ENCODE assay signal across 20 mouse cellular contexts in genomic region chr19:53479590-53479989, GRCm38 (mm10). TPM values are rescaled to one million over a fixed set of nuclear protein-coding genes. Genes with fewer than 3 reads are reported as not detected.
DNase-seq lines count a peak whose midpoint lies in the region; ATAC-seq and TF ChIP-seq lines count a peak whose summit lies in the region.
"Had no signal": no experiment of that assay in that cellular context is flagged by ENCODE, and none has a peak within 500 bp of the region (broad histone marks: within the 10 kb centered on the region; RNA-seq: fewer than 3 reads in every experiment).

No protein-coding gene starts in this region.

- DNase-seq in lung, postnatal 36 days = peak; percentile 53
- no peak for DNase-seq in lung, adult 2 months
- DNase-seq in CD4-positive, CD25-positive, alpha-beta regulatory T cell, adult 2 months (ENCODE audit: low read depth, low spot score) = peak; percentile 58
- peak; percentile 76 for DNase-seq in induced T-regulatory cell, adult 2 months (ENCODE audit: low read depth)
- no peak for DNase-seq in T-cell, adult 2 months (ENCODE audit: low spot score)
- DNase-seq in adipocyte (ENCODE audit: low spot score) = no peak
- DNase-seq: adrenal gland, adult 8-10 months; cerebellum, adult 11 months; cerebellum, postnatal 25 days; gastrocnemius, postnatal 36 days; left cerebral cortex, postnatal 4 days; thymus, adult 2 months had no signal

- H3K4me1 ChIP-seq in lung, adult 2 months (ENCODE audit: control insufficient read depth, insufficient read depth, low read length) = no peaks in the 10 kb centered on the region
- H3K4me1 ChIP-seq: forebrain, embryonic 13.5 days had no signal

- WGBS in lung, adult 2 months = 71% methylated on average over 8 of the region's 8 CpGs

- no peak for TF ChIP-seq POLR2A in lung, adult 2 months (IDR thresholded peaks at IDR 0.05; ENCODE audit: borderline replicate concordance, extremely low read depth, low read depth, low read length)

- TF ChIP-seq CTCF in lung, adult 2 months (IDR thresholded peaks at IDR 0.05; ENCODE audit: insufficient read depth, low read length) = no peak

- no peak overlapping the region for H3K4me3 ChIP-seq in lung, adult 2 months (replicated peaks; ENCODE audit: extremely low read depth, low read depth, low read length)
- H3K4me3 ChIP-seq: embryonic facial prominence, embryonic 10.5 days; forebrain, embryonic 13.5 days; heart, embryonic 13.5 days; kidney, embryonic 15.5 days; liver, embryonic 12.5 days; midbrain, embryonic 10.5 days had no signal

- ATAC-seq in neutrophil, adult 5-6 weeks (ENCODE audit: extremely low read depth, insufficient number of reproducible peaks, low FRiP score, poor library complexity, severe bottlenecking) = peak; percentile 83
- ATAC-seq: forebrain, embryonic 13.5 days; intestine, embryonic 16.5 days; liver, embryonic 12.5 days had no signal

RNA-seq across cellular contexts. Expression of gene Dusp5, which starts 49.3 kb away (rescaled TPM):
- polyA plus RNA-seq in lung, adult 2 months (2012; rRNA removed) = 10.4 and 14.0 TPM in 2 replicates
- total RNA-seq in neutrophil, adult 5-6 weeks (2017) = 18.5 and 21.2 TPM in 2 replicates

Comparison
In these comparisons a context has a peak if more than half of its experiments do, and no peak if none do; other contexts are left out.
1. DNase-seq: peak in lung, postnatal 36 days (single experiment), CD4-positive, CD25-positive, alpha-beta regulatory T cell, adult 2 months (single experiment) and induced T-regulatory cell, adult 2 months (single experiment); none in lung, adult 2 months (single experiment), T-cell, adult 2 months (single experiment) and adipocyte (single experiment).